Mouse (Mus musculus) ES-E14 (cell line): ENCODE measurements around the gene R3hcc1l. TPM values are rescaled to one million over a fixed set of nuclear protein-coding genes. Genes with fewer than 3 reads are reported as not detected.

Experiments
- DNase-seq: peaks from one replicate; pipeline ENCODE4 v3.0.0-alpha.2; 2013; ENCODE audit warnings: low read depth, low spot score
- H3K27ac ChIP-seq: 2 replicates; pipeline ENCODE4 v1.5.1; 2012; ENCODE audit warnings: low read depth, mild to moderate bottlenecking, low read length, moderate library complexity, mixed read lengths; ENCODE audit not compliant: poor library complexity, insufficient read depth, severe bottlenecking
- H3K36me3 ChIP-seq: 2 replicates; pipeline ENCODE4 v1.6.1; 2012; ENCODE audit warnings: mild to moderate bottlenecking, low read length, moderate library complexity, mixed read lengths; ENCODE audit not compliant: control insufficient read depth, poor library complexity, insufficient read depth, severe bottlenecking
- H3K4me1 ChIP-seq, 2 experiments: fragments of 150-350 bp in 1 of 2; sonication (generic) in 1 of 2; 2 replicates each; pipeline ENCODE4 v1.6.1; 2012; ENCODE audit warnings: low read length in 2 of 2, mild to moderate bottlenecking in 1 of 2, mixed read lengths in 1 of 2; ENCODE audit not compliant: control insufficient read depth in 2 of 2, insufficient read depth in 2 of 2, poor library complexity in 1 of 2
- H3K4me3 ChIP-seq, 2 experiments: fragments of 150-350 bp in 1 of 2; sonication (generic) in 1 of 2; 2 replicates each; pipeline ENCODE4 v1.5.1; 2012; ENCODE audit warnings: low read length in 2 of 2, low read depth in 1 of 2, mild to moderate bottlenecking in 1 of 2, mixed read lengths in 1 of 2; ENCODE audit not compliant: insufficient read depth in 1 of 2, poor library complexity in 1 of 2, severe bottlenecking in 1 of 2
- H3K9ac ChIP-seq: 2 replicates; pipeline ENCODE4 v1.6.1; 2012; ENCODE audit warnings: low read depth, mild to moderate bottlenecking, low read length, mixed read lengths; ENCODE audit not compliant: poor library complexity, insufficient read depth, severe bottlenecking
- H3K9me3 ChIP-seq: fragments of 150-350 bp; sonication (generic); 2 replicates; pipeline ENCODE4 v1.6.1; 2012; ENCODE audit warnings: low read depth, mild to moderate bottlenecking, low read length; ENCODE audit not compliant: control insufficient read depth, insufficient read depth
- CHD2 ChIP-seq: IDR thresholded peaks from 2 replicates; pipeline ENCODE4 v1.6.1; 2014; ENCODE audit warnings: mild to moderate bottlenecking, low read depth, low read length, inconsistent platforms
- HCFC1 ChIP-seq: IDR thresholded peaks from 2 replicates; pipeline ENCODE4 v1.6.1; 2012; ENCODE audit warnings: low read length, inconsistent platforms, borderline replicate concordance; ENCODE audit not compliant: insufficient read depth
- MAFK ChIP-seq: IDR thresholded peaks from 2 replicates; pipeline ENCODE4 v1.6.1; 2014; ENCODE audit warnings: mild to moderate bottlenecking, low read depth, low read length, inconsistent platforms; ENCODE audit not compliant: insufficient read depth
- ZC3H11A ChIP-seq: IDR thresholded peaks from 2 replicates; pipeline ENCODE4 v1.6.1; 2012; ENCODE audit warnings: low read depth, mild to moderate bottlenecking, inconsistent platforms, low read length, borderline replicate concordance
- ZNF384 ChIP-seq: IDR thresholded peaks from 2 replicates; pipeline ENCODE4 v1.6.1; 2012; ENCODE audit warnings: low read depth, low read length, inconsistent platforms
- in situ Hi-C, 2 experiments: fragments of 600-800 bp; cut with MboI; formaldehyde crosslinking; loops; one replicate each; pipeline ENCODE4 v1.15.1; 2025; ENCODE audit warnings: low sequenced_read_pairs in 2 of 2, inconsistent platforms in 1 of 2; ENCODE audit not compliant: unreplicated experiment in 2 of 2
- total RNA-seq: library from RNA; depleted of rRNA; stranded (reverse); fragments of 300-350 nt; gene quantifications from 2 replicates; pipeline ENCODE4 v1.2.3, GENCODE M21; 2012

The R3hcc1l gene
- total RNA-seq, 1 experiment = 8.0 TPM

DNA sequence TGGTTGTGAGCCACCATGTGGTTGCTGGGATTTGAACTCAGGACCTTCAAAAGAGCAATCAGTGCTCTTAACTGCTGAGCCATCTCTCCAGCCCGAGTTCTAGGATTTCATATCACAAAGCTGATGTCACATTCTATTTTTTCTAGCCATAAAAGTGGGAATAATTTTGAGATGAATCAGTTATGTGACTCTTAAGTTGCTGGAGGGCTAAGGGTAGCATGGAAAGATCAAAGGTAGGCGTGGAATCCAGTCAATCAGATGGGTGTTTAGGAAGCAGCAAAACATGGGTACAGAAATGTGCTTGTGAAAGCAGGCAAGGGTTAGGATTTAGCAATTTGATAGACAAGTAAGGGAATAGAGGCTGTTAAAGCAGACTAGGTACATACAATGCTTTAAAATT, 20.4 kb downstream of the R3hcc1l start:
- no peak for TF ChIP-seq CHD2
- no peak for TF ChIP-seq ZC3H11A
- no peak for TF ChIP-seq HCFC1
- no peak for TF ChIP-seq MAFK
- TF ChIP-seq ZNF384 = no peak

DNA sequence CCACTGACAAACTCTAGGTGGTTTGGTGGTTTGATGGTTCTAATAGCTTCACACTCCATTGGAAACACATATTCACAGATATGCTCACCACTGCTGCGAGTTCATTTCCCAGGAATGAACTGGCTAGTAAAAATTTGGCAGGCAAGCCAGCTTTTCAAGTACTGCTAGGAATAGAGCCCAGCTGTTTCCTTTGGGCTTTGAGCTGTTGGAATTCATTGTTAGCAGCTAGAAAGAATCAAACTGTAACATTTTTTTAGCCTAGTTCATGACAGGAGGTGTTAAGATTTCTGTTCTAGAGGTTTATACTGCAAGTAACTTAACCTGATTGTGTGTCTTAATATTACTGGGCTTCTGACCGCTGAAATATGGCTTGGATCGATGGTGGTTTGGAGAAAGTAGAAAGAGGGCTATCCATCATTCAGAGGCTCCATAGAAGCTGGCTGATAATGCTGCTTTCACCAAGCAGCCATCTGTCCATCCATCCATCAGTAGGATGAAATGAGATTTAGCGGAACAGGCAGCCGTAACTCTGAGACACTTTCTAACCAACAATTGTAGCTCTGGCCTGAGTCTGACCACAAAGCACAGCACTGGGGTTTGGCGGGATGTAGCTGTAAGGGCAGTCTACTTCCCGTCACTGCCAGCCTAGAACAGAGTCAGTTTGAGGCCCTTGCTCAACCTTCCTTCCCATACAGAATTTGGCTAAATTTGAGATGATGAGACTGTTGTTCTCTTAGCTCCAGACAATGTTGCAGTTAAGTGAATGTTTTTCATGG, 21.0 kb downstream of the R3hcc1l start:
- H3K36me3 ChIP-seq = no peaks in the 10 kb centered on the region
- H3K4me3 ChIP-seq = no peak overlapping the region
- no peak overlapping the region for H3K27ac ChIP-seq
- in situ Hi-C loops = no loop called here
- no peak for DNase-seq
- no peaks in the 10 kb centered on the region for H3K9me3 ChIP-seq
- TF ChIP-seq ZNF384 (no peak), ZC3H11A (no peak), HCFC1 (no peak), MAFK (no peak), CHD2 (no peak)
- H3K9ac ChIP-seq = no peak overlapping the region
- H3K4me1 ChIP-seq = no peaks in the 10 kb centered on the region

More for the DNA sequence above, 20.4 kb downstream of the R3hcc1l start:
- in situ Hi-C loops = no loop called here
- no peaks in the 10 kb centered on the region for H3K4me1 ChIP-seq
- H3K9ac ChIP-seq = no peak overlapping the region
- no peak overlapping the region for H3K4me3 ChIP-seq
- DNase-seq = no peak
- H3K27ac ChIP-seq = no peak overlapping the region
- no peaks in the 10 kb centered on the region for H3K36me3 ChIP-seq
- no peaks in the 10 kb centered on the region for H3K9me3 ChIP-seq

DNA sequence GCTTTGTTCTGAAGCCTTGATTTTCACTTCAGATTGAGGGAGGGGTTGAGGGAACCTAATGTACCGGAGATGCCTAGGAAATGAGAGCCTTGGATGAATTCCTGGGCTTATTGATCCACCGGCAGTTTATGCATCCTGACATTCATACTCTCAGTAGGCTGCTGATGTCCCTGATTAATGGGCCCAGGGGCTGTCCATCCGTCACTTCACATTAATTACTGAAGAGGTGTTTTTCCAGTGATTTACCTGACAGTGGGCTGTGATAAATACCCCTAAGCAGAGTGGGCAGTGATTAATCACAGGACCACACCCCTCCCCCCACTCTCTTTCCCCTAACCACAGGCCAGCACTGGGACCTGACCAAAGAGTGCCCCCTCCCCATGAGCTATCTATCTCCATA, 22.1 kb downstream of the R3hcc1l start:
- Histone ChIP-seq H3K4me1 (no peaks in the 10 kb centered on the region), H3K36me3 (no peaks in the 10 kb centered on the region), H3K9ac (no peak overlapping the region), H3K4me3 (no peak overlapping the region), H3K9me3 (no peaks in the 10 kb centered on the region), H3K27ac (no peak overlapping the region)
- no peak for TF ChIP-seq ZNF384
- no peak for TF ChIP-seq CHD2
- TF ChIP-seq ZC3H11A = no peak
- TF ChIP-seq HCFC1 = no peak
- no peak for TF ChIP-seq MAFK
- in situ Hi-C loops = no loop called here
- DNase-seq = no peak

DNA sequence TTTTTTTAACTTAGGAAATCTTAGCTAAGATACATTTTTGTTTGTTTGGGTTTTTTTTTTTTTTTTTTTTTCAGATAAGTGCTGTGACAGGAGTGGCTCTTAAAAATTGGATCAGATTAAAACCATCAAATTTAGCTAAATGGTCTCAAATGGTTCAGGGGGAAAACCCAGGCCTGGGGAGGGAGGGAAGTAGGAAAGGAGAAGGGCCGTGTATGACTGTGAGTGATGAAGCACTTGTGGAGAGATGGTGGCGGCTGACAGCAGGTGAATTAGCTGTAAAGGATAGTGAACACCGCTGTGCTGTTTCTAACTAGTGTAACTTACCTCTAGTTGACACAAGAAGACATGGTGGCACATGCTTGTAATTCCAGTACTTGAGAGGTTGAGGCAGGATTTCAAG, 40.1 kb downstream of the R3hcc1l start:
- no peak overlapping the region for H3K9ac ChIP-seq
- no peak overlapping the region for H3K4me3 ChIP-seq
- H3K36me3 ChIP-seq = no peaks in the 10 kb centered on the region
- H3K27ac ChIP-seq = no peak overlapping the region
- TF ChIP-seq CHD2 (no peak), MAFK (no peak), ZNF384 (no peak), ZC3H11A (no peak), HCFC1 (no peak)
- DNase-seq = no peak
- in situ Hi-C loops = no loop called here
- no peaks in the 10 kb centered on the region for H3K4me1 ChIP-seq
- H3K9me3 ChIP-seq = no peaks in the 10 kb centered on the region

DNA sequence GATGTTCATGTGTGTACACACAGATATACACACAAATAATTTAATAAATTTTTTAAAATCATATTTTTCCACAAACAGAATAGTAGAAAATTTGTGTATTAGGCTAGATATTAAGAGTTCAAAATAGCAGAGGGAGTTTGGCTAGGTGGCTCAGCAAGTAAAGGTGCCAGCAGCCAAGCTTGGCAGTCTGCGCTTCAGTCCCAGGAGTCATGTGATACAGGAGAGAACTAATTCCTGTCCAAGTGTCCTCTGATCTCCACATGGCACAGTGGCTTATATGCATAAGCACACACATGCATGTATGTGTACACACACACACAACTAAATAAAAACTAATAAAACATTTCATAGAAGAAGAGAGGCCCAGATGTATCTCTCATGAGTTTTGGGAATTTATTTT, 43.4 kb downstream of the R3hcc1l start:
- in situ Hi-C loops = no loop called here
- no peaks in the 10 kb centered on the region for H3K36me3 ChIP-seq

More for the DNA sequence above, 43.4 kb downstream of the R3hcc1l start:
- no peak overlapping the region for H3K27ac ChIP-seq
- H3K4me3 ChIP-seq = no peak overlapping the region
- no peak for TF ChIP-seq MAFK
- TF ChIP-seq ZNF384 = no peak
- no peak for TF ChIP-seq ZC3H11A
- no peaks in the 10 kb centered on the region for H3K9me3 ChIP-seq
- no peak overlapping the region for H3K9ac ChIP-seq
- DNase-seq = no peak
- H3K4me1 ChIP-seq = no peaks in the 10 kb centered on the region
